Mouse (Mus musculus) cerebellum, adult 8-10 months (tissue): ENCODE results near the gene Tomm6.
"Not testable (repeated sequence)": the region's sequence is repeated elsewhere in the genome, so short reads cannot be mapped to it uniquely, and the experiment has no call there.

Experiments used
- DNase-seq: peaks from one replicate; pipeline ENCODE4 v3.0.0; 2022

Tomm6 gene

GRCm38 (mm10) chr17:47694442-47694502 is 6.1 kb upstream of the Tomm6 start, which contains the start of gene Gm21981:
Gene Gm21981 (minus strand): TSS chr17:47694455.
- no peak for DNase-seq

DNA sequence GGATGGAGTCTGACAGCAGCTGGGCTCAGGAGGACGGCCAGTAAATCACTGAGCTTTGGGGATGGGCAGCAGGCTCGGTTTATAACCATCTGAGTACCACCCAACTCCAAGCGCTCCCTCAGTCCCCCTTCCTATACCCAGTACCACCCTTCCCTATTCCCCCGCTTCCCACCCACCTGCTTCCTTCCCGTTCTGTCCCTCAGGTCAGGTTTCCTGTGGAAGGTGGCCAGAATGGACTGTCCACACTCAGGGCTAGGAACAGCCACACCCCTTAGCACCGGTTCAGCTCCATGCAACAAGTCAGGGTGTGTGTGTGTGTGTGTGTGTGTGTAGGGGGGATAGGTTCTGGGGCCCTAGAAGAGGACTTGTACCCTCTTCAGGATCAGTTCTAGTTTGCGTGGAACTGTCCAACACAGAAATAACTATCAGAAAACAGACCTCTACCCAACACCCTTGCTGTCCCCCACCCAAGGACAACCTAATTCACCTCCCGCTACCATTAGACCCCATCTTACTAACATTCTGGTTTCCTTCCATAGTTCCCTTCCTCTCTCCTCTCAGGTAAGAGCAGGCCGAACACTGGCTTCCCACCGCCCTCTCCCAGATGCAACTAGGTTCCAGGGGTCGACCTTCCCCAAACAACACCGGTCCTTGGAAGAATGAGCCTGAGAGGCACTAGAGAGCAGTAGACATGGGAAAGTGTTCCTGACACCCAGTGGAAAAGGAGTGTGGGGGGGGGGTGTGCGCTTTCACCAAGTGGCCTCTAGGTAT is 5.7 kb upstream of the Tomm6 start:
- no peak for DNase-seq

GRCm38 (mm10) chr17:47691650-47692049 is 3.5 kb upstream of the Tomm6 start:
- DNase-seq: no peak

GRCm38 (mm10) chr17:47689894-47690293 is 1.7 kb upstream of the Tomm6 start:
- no peak for DNase-seq

GRCm38 (mm10) chr17:47688608-47689575 is 706 bp upstream of the Tomm6 start, which contains the start of gene Frs3:
Gene Frs3 (plus strand): TSS chr17:47689030.
- peak; percentile 74 for DNase-seq

GRCm38 (mm10) chr17:47687409-47688343 is 510 bp downstream of the Tomm6 start:
- DNase-seq: peak; percentile 92

- DNase-seq: no peak
Measured at GRCm38 (mm10) chr17:47682836-47683235, 5.3 kb downstream of the Tomm6 start.

DNA sequence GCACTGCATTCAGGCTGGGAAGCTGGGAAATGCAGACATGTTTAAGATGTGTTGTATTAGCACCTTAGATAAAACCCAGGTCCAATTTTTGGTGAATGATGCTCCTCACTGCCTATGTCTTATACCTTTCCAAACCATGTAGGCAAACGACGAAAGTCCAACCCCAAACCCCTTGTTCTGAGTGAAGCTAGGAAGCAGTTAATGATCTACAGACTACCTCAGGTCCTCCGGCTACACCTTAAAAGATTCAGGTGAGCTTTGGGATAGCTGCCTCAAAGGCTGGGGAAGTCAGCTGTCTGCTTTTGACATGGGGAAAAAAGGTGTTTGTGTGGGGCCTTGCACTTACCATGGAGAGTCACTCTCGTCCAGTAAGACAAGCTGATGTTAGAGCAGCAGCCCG is 9.5 kb downstream of the Tomm6 start:
- no peak for DNase-seq

DNA sequence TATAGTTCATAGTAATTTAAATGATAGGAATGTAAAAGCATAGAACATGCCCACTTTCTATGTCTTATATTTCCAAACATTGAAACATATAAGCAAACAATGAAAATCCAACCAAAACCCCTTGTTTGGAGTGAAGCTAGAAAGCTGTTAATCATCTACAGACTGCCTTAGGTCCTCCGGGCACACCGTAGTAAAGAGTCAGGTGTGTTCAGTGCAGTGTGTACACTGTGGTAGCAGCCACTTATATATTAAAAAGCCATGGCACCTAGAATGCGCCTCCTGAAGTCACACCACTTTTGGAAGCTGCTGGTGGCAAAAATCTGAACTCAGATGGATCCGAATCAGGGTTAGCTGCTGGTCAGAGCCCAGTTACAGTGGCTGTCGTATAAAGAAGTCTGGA is 9.9 kb downstream of the Tomm6 start:
- no peak for DNase-seq

- DNase-seq: peak; percentile 67
Measured at GRCm38 (mm10) chr17:47676581-47676980, 11.6 kb downstream of the Tomm6 start.

DNA sequence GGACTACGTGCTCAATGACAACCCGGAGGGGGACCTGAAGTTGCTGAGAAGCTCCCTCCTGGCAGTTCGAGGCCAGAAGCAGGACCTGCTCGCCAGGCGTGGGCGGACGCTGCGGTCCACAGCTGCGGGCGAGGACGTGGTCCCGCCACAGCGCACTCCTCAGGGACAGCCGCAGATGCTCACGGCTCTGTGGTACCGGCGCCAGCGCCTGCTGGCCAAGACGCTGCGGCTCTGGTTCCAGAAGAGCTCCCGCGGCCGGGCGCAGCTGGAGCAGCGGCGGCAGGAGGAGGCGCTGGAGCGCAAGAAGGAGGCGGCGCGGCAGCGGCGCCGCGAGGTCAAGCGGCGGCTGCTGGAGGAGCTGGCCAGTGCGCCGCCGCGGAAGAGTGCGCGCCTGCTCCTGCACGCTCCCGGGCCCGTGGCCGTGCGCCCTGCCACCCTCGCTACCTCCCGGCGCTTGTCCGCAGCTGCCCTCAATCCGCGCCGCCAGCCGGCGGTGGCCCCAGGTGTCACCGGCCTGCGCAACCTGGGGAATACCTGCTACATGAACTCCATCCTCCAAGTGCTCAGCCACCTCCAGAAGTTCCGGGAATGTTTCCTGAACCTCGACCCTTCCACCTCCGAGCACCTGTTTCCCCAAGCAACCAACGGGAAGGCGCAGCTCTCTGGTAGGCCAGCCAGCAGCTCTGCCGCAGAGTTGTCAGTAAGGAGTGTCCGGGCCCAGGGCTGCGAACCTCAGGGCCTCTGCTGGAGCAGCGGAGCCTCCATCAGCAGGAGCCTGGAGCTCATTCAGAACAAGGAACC is 15.7 kb downstream of the Tomm6 start:
- no peak for DNase-seq

DNA sequence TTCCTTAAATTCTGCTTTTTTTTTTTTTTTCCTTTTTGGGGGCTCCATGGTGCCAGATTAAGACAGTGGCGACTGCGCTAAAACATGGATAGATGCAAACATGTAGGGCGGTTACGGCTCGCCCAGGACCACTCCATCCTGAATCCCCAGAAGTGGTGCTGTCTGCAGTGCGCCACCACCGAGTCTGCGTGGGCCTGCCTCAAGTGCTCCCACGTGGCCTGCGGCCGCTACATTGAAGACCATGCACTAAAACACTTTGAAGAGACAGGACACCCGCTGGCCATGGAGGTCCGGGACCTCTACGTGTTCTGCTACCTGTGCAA is 16.2 kb downstream of the Tomm6 start:
- DNase-seq: no peak

DNA sequence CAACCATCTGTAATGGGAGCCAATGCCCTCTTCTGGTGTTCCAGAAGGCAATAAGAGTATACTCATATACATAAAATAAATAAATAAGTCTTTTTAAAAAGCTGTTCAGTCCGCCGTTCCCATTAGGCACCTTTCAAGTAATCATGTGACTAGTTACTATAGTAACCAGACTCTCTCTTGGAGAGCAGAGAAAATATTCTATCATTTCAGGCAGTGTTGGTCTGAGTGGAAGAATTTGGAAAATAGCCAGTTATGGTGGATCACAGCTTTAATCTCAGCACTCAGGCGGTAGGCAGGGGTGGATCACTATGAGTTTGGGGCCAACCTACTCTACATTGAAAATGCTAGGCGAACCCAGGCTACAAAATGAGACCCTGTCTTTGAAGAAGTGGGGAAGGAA is 19.0 kb downstream of the Tomm6 start:
- no peak for DNase-seq

DNA sequence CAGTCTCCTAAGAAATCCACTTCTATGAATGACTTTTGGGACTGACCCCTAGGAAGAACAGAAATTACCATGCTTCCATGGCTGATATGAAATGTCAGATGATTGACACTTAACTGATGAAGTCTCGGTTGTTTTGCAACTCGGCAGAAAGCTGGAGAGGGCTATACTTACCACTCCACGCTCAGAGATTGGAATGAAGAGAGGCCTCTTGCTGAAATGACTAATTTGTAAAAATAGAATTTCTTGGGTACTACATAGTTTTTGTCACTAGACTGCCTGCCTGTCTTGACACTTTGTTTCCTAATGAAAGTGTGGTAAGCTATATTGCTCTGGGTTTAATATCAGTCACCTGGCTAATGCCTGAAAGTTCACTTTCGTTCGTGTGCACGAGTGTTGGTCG is 23.7 kb downstream of the Tomm6 start:
- no peak for DNase-seq

DNA sequence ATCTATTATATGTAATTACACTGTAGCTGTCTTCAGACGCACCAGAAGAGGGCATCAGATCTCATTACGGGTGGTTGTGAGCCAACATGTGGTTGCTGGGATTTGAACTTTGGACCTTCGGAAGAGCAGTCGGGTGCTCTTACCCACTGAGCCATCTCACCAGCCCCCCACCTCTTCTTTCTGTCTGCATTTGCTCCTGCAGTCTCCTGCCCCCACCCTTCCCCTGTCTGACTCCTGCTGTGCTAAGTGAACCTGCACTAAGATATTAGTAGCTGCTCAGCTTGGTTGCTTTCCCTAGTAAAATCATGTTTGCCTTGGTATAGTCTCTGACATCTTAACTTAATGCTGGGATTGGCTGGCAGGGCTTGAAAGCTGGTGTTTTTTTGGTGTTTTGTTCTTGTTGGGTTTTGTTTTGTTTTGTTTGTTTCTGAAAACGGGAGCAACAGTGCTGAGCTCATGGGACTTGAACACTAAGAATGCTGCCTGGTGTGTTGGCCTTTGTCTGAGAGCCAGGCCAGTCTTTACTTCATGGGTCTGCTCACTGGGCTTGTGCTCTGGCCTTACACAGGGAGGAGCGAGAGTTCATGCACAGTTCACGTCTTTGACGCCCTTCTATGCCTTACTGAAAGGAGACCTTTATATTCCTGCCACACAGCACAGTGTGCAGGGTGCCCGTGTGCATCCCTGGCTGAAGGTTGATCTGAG is 25.0 kb downstream of the Tomm6 start:
- DNase-seq: no peak

DNA sequence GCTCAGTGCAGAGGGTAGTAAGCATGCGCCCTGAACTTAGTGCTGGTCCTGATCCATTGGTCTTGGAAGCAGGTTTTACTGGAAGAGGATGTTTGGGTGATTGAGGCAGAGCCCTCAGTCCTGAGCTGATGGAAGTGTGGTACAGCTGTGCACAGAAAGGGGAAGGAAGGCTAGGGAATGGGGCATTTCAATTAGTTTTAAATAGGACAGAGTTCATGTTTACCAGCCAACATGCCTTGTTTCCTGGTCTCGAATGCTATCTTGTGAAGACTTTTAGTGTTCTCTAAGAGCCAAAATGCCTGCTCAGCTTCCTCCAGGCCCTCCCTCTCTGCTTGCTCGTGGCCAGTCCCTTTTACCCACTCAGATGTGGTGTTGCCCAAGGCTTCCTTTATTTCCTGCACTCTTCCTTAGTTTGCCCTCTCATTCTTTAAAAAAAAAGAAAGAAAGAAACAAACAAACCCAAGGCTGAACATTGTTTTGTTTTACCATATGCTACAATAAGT is 29.4 kb downstream of the Tomm6 start:
- no peak for DNase-seq

DNA sequence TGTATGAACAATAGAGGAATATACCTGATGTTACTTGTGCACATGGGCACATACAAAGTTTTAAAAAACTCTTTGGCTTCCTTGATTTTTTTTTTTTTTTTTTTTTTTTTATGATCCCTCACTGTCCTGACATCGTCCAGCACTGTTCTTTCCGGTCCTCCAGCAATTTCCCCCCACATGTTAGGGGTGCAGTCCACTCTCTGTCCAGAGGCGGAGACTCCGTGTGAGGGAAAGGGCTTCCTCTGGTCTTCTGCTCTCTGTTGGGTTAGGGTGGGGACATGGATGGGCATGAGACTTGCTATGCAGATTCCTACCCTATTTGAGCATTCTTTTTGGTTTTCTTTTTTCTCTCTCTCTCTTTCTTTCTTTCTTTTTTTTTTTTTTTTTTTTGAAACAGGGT is 30.3 kb downstream of the Tomm6 start:
- DNase-seq: no peak

- no peak for DNase-seq
Measured at GRCm38 (mm10) chr17:47655697-47656096, 32.5 kb downstream of the Tomm6 start.

DNA sequence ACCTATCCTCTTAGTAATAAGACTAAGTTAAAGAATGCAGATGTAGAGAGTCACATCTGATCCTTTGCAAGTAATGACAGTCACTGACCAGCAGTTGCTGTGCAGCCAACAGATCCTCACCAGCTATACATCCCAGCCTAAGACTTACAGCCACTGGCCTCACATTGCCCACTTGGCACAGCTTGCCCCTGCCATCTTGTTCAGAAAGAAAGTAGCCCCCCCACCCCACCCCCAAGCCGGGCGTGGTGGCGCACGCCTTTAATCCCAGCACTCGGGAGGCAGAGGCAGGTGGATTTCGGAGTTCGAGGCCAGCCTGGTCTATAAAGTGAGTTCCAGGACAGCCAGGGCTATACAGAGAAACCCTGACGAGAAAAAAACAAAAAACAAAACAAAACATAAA is 33.8 kb downstream of the Tomm6 start:
- not testable (repeated sequence) for DNase-seq

GRCm38 (mm10) chr17:47651953-47652352 is 36.2 kb downstream of the Tomm6 start:
- no peak for DNase-seq

DNA sequence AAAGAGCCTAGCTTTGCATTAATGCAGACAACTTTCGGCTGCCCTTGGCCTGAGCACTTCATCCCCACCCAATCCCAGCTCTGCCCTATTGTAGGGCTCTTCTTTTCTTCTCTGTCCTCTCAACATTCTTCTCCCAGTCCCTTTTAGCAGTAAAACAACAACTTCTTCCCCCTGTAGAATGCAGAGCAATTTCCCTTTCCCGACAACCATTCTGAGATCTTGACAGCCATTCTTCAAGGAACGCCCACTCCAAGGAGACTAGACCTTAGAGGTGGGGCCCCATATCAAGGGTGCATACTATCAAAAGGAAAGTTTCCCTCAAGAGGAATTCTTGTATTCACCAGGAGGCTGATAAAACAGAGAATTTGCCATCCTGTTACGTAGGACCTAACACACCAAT is 39.2 kb downstream of the Tomm6 start:
- no peak for DNase-seq

GRCm38 (mm10) chr17:47646683-47647082 is 41.5 kb downstream of the Tomm6 start:
- DNase-seq: peak; percentile 27
